Mouse (Mus musculus): ENCODE results near the gene Zfp42. TPM values are rescaled to one million over a fixed set of nuclear protein-coding genes. Genes with fewer than 3 reads are reported as not detected.

Zfp42 gene
- polyA plus RNA-seq, 1 experiment, result not detected

DNA sequence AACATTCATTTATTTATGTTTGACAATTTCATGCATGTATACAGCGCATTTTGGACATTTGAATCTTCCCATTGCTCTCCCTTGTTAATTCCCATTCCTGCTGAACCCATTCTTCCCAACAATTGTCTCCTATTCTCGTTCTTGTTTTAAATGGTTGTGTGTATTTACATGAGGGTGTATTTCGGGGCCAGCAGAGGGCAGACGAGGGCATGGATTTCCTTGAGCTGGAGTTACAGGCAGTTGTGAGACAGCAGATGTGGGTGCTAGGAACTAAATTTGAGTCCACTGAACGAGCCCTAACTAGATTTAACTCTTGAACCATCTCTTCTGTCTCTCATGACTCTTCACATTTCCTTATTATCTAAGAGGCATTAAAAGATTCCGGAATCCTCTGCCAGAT, 55.1 kb downstream of the Zfp42 start:
- no peak for DNase-seq (ENCODE audit: low read depth)

DNA sequence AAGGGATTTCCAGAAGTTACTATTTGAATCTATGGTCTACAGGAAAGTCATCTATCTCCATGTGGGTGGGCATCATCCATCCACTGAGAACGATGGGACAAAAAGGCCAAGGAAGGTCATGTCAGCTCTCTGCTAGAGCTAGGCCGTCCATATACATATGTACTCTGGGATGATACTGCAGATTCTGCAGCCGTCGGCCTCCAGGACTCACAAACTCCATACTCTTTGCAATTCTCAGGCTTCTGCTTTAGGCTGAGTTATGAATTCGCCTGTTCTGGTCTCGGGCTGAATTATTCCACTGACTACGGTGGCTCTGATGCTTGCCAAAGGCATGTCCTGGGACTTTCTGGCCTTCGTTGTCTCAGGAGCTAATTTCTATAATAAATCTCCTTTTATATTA, 58.1 kb downstream of the Zfp42 start:
- no peak for DNase-seq (ENCODE audit: low read depth)

Other genes starting within 250 kb of the Zfp42 start
- gene Triml1, start 165.5 kb downstream of the Zfp42 start, polyA plus RNA-seq (2012; rRNA removed), result 0.06 and 0.08 TPM in 2 replicates
- gene Triml2, start 126.4 kb downstream of the Zfp42 start, polyA plus RNA-seq (2012; rRNA removed), result not detected in 2 replicates
- 0.08 TPM in 1 of 2 replicates, not detected in the other for gene Adam26b, start 221.1 kb upstream of the Zfp42 start, polyA plus RNA-seq (2012; rRNA removed)

Measured in gonadal fat pad, adult 2 months (tissue).